Mouse (Mus musculus) left cerebral cortex, postnatal 10 days (tissue): Measurements from ENCODE around the gene Atxn7l1. TPM values are rescaled to one million over a fixed set of nuclear protein-coding genes. Genes with fewer than 3 reads are reported as not detected.
A peak's percentile ranks its signal among the peaks of the same experiment; 100 is the strongest.

ENCODE experiments used
- DNase-seq, 2 experiments: peaks; one replicate each; pipeline ENCODE4 v3.0.0; 2021 to 2022; ENCODE audit warnings: low spot score in 2 of 2, mixed read lengths in 1 of 2; ENCODE audit errors: extremely low spot score in 1 of 2
- intact Hi-C: fragments of 180-260 bp; cut with DNase I; formaldehyde crosslinking; loops from one replicate; pipeline ENCODE4 v1.15.1; 2025
- total RNA-seq, 2 experiments: library from RNA; stranded (reverse); gene quantifications; 2 replicates each; pipeline ENCODE4 v1.2.3; 2021

Atxn7l1 gene
- total RNA-seq, 2 experiments from 2014 or later: 59.1 to 64.7 TPM

- intact Hi-C loops: no loop called here
- DNase-seq: peak in 1 of 2 experiments; percentile 44
These were observed 138.6 kb downstream of the Atxn7l1 start for GRCm38 (mm10) chr12:33285933-33286649.

GRCm38 (mm10) chr12:33287686-33288085, 140.2 kb downstream of the Atxn7l1 start:
- DNase-seq: no peak
- intact Hi-C loops: no loop called here

DNA sequence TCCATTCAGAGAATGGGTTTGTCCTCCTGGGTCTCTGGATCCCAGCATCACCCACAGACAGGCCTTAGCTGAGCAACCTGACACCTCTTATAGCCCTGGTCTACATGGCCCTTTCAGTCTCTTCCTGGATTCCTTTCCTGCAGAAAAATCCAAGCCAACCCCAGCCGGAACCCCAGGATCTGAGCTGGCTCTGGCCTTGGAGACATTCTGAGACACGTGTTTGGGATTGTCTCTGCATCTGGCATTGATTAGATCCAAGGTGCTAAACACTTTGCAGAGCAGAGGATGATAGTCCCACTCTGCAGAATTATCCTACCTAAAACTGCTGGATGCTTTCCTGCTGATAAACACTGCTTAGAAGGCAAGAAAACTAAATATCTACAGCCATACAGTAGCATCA, 141.3 kb downstream of the Atxn7l1 start:
- intact Hi-C loops: no loop called here

DNA sequence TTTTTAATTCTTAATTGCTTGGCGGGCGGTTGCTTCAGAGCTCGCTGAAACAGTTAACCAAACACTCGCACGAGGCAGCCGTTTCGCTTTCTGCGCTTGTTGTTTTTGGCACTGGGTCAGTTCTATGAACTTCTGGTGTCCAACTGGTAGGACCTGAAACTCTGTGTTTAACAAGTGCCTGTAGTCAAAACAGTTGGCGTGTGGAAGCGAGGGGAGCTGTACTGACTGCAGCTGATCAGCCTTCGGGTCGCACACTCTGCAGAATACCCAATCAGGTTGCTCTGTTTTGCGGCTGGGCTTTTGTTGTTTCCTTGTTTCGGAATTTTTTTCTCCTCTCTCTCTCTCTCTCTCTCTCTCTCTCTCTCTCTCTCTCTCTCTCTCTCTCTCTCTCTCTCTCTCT, 154.6 kb downstream of the Atxn7l1 start:
- intact Hi-C loops: no loop called here
- peak; percentile 49 to 73 for DNase-seq

More for the DNA sequence above, 141.3 kb downstream of the Atxn7l1 start:
- no peak for DNase-seq

DNA sequence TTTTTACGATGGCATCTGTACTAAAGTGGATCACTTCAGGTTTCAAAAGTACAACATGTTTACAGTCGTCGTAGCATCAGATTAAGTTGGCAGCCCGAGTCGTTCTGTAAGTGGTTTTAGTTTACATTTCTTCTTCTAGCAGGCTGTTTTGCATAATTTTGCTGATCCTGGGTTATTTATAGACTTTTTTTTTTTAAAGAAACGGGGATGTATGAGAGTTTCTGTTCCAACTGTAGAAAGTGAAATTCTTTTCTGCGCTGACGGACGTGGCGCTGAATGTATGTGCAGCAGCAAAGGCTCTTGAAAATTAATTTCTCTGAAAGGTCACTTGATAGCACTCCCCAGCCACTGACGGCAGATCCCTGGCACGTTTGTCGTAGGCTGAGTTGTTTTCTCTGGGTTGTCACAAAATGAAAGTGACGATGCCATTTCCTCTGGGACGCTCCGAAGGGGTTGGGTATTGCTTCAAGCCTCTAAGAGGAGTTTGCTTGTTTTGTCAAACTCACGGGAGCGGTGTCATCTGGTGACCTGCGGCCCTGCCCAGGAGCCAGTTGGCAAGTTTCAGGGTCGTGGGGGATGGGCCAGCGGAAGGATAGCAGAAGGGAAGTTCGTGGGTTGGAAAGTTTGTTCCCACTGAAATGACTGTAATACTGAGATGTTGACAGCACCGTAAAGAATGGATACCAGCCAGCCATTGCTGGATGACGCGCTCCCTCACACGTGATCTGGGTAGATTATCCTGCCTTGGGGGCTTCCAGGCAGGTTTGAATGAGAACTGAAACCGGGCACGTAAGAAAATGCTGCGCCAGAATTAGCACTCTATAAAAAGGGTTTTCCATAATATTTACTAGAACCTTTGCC, 155.3 kb downstream of the Atxn7l1 start:
- intact Hi-C loops: no loop called here

DNA sequence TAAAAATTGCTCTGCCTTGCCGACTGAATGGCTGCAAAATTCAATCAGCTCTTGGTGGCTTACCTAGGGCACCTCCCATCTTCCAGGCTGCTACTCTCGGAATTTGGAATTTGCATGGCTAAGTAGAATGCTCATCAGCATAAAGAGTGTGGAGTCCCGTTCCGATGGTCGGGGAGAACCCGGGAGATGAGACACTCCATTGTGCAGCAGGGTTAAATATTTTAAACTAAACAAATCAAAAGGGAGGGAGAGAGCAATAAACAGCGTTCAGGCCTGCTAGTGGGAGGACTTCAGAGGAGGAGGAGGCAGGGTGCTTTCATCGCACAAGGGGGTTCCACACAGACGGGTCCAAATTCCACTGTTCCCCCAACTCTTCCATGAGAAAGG, 155.9 kb downstream of the Atxn7l1 start:
- DNase-seq: no peak
- intact Hi-C loops: no loop called here

More for the DNA sequence above, 155.3 kb downstream of the Atxn7l1 start:
- DNase-seq: peak; percentile 18 to 63

DNA sequence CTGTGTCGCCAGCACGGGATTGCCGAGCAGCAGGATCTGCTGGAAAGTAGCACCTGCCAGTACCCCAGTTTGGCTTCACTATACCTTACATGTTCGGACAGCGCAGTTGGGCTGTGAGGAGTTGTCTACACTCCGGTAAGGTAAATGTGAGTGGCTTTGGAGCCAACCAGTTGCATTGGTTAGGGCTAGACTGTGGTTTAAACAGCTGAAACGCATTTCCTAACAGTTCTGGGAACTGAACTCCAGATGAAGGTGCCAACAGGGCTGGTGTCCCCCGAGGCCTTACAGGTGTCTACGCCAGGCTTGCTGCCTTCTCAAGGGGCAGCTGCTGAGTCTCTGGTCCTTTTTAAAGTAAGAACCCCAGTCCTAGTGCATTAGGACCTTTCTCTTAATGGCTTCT, 157.6 kb downstream of the Atxn7l1 start:
- DNase-seq: no peak
- intact Hi-C loops: no loop called here

- intact Hi-C loops: no loop called here
- no peak for DNase-seq
These were observed 159.0 kb downstream of the Atxn7l1 start for GRCm38 (mm10) chr12:33306476-33306875.

DNA sequence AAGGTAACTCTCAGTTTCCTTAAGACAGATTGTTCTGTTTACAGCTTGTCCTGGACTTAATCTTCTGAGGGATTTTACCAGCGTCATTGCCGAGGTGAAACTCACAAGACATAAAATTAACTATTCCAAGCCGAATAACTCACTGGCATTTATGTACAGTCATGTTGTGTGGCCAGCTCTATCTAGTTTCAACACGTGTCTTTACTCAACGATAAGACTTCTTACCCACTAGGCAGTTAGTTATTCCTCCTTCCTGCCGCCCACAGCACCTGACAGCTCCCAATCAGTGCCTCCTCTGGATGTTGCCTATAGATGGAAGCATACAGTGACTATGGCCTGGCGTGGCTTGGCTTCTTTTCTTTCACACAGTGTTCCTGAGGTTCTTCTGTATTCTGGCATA, 161.2 kb downstream of the Atxn7l1 start:
- intact Hi-C loops: no loop called here
- DNase-seq: no peak

GRCm38 (mm10) chr12:33313828-33314671, 166.6 kb downstream of the Atxn7l1 start:
- intact Hi-C loops: no loop called here
- peak; percentile 53 to 76 for DNase-seq

DNA sequence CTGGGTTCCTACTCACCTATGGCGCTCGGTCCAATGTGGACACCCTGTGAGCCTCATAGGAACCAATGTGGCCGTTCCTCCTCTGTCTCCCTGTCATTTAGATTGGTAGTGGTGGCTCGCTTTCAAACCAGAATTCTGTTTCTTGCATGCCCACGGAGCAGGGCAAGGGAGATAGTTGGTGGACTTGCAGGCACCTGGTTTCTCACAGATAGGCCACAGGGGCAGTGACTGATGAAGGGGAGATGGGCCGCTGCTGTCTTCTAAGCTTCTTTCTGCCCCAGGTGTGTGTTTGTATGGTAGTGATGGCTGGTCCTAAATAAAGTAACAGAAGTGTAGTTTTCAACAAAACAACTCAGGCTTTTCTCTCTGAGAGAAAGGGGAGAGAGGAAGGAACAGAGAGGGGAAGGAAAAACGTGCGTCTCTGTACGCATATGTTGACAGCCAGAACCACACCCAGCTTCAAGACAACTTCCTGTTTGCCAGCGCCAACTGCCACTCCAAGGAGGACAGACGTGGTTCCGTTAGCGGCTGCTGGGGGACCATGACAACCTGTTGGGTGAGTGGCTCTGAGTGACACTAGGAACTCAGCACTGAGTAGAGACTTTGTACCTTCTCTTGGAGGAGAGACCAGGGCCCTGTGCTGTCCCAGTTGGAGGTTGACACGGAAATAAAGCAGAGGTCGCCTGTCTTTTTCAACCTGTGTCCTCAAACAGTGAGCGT, 167.6 kb downstream of the Atxn7l1 start:
- no peak for DNase-seq
- intact Hi-C loops: no loop called here

GRCm38 (mm10) chr12:33315804-33316203, 168.3 kb downstream of the Atxn7l1 start:
- intact Hi-C loops: no loop called here
- DNase-seq: no peak

DNA sequence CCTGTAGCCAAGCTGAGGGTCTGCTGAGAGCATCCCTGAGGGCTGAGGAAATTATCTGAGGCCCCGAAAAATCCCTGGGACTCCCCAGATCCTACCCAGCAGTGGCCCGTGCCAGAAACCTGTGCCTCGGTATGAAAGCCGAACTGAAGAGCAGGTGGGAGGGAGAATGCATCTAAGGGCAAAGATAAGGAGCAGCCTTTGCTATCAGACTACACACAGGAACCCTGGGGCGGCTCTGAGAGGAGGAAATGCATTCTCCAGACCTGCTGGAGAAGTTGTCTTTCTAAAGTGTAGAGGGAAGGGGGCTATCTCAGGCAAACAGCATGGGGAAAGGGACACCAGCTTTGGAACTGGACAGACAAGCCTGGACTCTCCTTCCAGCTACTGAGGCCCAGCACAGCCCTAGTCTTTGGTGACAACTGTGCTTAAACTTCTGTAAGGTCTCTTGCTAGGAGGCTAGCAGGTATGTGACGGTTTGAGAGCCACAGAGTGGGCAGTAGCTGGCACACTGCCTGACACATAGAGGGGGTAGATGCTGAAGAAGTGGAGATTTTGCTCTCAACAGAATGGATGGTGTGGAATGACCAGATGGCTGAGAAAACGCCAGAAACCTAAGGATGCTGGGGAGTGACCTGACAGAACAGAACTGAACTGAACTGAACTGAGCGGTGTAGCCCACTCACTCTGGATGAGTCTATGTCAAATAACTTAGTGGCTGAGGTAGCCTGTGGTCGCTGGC, 170.5 kb downstream of the Atxn7l1 start:
- intact Hi-C loops: no loop called here
- DNase-seq: no peak

DNA sequence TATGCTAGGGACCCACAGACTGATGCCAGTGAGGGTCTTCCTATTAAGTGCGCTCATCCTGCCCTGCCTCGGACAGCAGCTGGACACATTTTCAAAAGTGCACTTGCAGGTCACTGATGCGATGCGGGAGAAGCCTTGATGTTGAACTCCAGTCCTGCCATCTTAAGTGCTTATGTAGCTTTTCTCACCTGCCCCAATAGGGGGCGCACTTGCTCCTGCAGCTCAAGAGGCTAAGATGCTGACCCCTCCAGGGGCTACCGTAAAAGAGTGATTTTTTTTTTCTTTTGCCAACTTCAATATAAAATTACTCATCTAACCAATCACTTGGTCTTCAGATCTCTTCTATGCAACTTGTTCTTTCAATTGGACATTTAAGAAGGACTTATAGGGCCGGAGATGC, 175.1 kb downstream of the Atxn7l1 start:
- intact Hi-C loops: no loop called here
- no peak for DNase-seq

- DNase-seq: no peak
- intact Hi-C loops: no loop called here
These were observed 176.3 kb downstream of the Atxn7l1 start for GRCm38 (mm10) chr12:33323821-33324220.

- no peak for DNase-seq
These were observed 177.9 kb downstream of the Atxn7l1 start for GRCm38 (mm10) chr12:33325424-33325823.

GRCm38 (mm10) chr12:33332046-33332445, 184.6 kb downstream of the Atxn7l1 start:
- no peak for DNase-seq

More at GRCm38 (mm10) chr12:33325424-33325823, 177.9 kb downstream of the Atxn7l1 start:
- intact Hi-C loops: no loop called here

DNA sequence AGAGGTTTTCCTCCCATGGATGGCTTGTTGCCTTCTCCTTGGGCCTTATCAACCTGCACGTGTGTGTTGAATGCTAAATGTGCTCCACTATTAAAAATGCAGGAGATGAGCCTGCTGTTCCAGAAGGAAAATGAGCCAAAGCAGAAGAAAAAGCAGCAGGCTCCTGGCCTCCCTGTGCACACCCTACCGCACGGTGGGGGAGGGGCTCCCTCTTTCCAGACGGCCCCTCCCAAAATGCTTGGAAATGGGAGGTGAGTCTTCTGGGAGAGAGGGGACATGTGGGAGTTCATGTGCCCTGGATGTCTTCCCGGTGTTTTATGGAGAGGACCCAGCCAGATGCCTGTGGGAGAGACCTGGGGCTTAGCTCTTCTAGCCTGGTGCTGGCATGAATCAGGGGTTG, 185.3 kb downstream of the Atxn7l1 start:
- no peak for DNase-seq
- intact Hi-C loops: loop anchor here (5.0 kb wide), 2 partner anchors 50 to 305 kb away; no protein-coding TSS in a partner anchor

More at GRCm38 (mm10) chr12:33332046-33332445, 184.6 kb downstream of the Atxn7l1 start:
- intact Hi-C loops: loop anchor here (5.0 kb wide), 2 partner anchors 50 to 305 kb away; no protein-coding TSS in a partner anchor
